Mouse (Mus musculus): ENCODE results near the gene Src.

DNA sequence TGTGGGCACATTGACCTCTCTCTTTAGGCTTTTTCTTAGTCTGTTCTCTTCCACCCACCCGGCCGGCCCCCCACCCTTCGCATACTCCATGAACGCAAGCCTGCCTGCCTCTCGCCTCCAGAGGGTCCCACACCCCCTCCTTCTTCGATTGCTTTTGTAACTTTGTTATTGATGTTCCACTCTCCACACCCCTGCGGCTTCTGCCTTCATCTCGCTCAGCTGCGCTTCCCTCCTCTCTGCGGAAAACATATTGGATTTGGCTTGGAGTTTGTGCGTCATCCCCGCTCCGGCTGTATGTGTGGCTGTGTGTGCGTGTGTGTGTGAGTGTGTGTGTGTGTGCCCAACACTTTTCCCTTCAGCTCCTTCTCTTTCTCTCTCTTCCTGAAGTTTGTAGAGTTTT is 88.5 kb downstream of the Src start:
- no peak for TF ChIP-seq CTCF (IDR thresholded peaks at IDR 0.05; ENCODE audit: low read depth)
- TF ChIP-seq EP300 (IDR thresholded peaks at IDR 0.05; ENCODE audit: low read depth): no peak
